Mouse (Mus musculus): ENCODE data around the gene Micu1.

Gene Micu1

DNA sequence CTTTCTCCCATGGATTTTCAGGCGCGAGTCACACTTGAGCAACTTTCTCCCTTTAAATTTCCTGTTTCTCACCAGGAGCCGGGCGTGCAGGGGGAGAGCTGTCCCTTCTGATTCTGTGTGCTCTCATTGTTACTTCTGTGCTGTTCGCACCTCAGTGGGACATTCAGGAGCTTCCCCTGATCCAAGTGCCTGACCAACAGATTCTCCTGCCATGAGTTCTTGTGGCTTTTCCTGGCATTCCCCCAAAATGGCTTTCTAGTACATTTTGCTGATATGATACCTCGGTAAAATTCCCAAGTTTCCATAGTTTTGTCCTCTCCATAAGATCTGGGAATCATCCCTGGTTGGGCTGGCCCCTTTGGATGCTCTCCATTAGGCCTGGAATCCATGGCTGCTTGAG, 25.0 kb downstream of the Micu1 start:
- no peak for DNase-seq

- no peak for DNase-seq
These were observed 27.0 kb downstream of the Micu1 start for GRCm38 (mm10) chr10:59729261-59729660.

DNA sequence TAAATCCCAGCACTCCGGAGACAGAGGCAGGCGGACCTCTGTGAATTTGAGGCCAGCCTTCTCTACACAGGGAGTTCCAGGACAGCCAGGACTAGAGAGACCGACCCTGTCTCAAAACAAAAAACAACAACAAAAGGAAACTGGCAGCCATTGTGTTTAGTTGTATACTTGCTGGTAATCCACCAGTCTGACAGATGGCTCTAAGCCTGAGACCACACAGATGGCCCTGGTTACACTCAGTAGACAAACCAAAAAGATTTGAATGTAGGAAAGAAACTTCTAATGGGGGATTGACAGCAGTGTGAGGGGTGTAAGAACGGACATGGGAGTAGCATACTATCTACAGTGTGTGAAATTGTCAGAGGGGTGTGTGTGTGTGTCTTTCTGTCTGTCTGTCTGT, 27.6 kb downstream of the Micu1 start:
- no peak for DNase-seq

DNA sequence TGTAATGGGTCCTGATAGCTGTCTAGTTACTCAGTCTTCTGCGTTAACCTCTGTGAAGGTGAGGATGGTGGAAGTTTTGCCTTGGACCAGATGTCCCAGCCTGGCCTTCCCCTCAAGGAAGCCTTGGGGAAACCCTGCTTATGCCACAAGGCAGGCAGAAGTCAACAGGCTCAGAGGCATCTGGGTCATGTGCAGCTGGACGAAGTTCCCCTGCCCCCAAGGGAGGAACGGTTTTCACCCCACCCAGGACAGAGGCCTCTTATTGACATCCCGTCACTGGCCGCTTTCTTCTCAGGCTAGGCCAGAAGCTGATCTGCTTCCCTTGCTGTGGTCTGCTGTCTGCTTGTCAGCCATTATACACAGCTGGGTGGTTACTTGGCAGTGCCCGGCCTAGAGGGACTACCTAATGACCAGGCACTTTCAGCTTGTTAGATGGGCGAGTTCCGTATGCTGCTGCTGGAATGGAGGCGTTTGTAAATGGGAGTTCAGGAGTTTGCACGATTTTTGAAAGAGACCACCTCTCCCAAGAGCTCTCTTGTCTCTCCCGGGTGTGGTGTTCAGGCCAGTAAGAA, 33.8 kb downstream of the Micu1 start:
- DNase-seq: no peak

- DNase-seq: no peak
These were observed 39.2 kb downstream of the Micu1 start for GRCm38 (mm10) chr10:59741448-59741847.

- no peak for DNase-seq
These were observed 41.1 kb downstream of the Micu1 start for GRCm38 (mm10) chr10:59743397-59743796.

- no peak for DNase-seq
These were observed 41.7 kb downstream of the Micu1 start for GRCm38 (mm10) chr10:59743969-59744368.

DNA sequence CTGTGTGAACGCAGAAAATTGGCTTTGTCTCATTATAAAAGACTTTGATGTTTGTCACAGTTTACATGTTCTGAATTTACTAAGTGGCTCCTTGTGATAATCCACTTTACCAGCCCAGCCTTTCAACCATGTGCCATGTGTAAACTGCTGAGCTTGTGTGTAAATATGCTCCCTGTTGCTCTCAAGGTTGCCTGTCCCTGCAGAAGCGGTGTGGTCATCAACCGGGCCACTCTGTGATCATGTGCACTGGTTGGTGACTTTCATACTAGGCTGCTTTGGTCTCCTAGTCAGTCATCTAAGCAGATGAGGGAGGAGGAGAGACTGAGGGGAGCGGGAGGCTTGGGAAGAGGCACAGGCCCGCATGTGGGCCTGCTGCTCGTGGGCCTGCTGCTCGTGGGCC, 45.1 kb downstream of the Micu1 start:
- no peak for DNase-seq

DNA sequence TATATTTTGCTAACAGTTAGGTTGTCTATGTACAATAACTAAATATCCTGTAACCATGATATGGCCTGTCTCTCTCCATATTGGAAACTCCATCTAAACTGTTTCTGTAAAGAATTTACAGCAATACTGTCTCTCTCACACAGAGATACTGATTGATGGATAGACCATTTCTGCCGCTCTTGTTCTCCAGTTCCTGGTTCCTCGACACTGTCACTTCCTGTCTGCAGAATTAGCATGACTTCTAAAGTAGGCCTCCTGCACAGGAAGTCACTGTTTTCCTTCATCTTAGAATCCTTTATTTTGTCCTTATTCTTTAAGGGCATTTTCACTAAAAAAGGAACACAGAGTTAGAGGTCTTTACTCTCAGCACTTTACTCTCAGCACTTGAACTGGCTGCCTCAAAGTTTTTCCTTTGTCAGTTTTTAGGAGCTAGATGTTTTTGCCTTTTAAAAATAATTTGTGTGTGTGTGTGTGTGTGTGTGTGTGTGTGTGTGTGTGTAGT, 46.5 kb downstream of the Micu1 start:
- no peak for DNase-seq

GRCm38 (mm10) chr10:59753538-59754069, 51.3 kb downstream of the Micu1 start:
- DNase-seq: no peak

- no peak for DNase-seq
These were observed 51.8 kb downstream of the Micu1 start for GRCm38 (mm10) chr10:59754104-59754503.

DNA sequence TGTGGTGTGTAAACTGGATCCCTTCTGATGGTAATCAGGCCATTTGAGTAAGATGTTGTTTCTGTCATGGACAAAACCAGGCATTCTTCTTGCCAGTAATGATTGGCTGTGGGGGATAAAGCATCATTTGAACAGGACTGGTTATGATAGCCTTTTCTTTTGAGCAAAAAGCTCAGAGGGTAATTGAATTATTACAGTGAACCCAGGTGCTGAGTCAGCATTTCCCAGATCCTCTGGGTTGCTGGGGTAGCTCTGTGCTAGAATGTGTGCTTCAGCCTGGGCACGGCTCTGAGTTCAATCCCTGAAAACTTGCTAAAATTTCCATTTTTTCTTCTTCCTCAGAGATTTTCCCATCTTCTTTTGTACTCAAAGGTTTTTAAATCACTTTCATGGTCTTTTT, 52.6 kb downstream of the Micu1 start:
- DNase-seq: no peak

GRCm38 (mm10) chr10:59755681-59756080, 53.4 kb downstream of the Micu1 start:
- no peak for DNase-seq

GRCm38 (mm10) chr10:59756090-59756489, 53.8 kb downstream of the Micu1 start:
- no peak for DNase-seq

- DNase-seq: no peak
These were observed 54.3 kb downstream of the Micu1 start for GRCm38 (mm10) chr10:59756570-59756969.

DNA sequence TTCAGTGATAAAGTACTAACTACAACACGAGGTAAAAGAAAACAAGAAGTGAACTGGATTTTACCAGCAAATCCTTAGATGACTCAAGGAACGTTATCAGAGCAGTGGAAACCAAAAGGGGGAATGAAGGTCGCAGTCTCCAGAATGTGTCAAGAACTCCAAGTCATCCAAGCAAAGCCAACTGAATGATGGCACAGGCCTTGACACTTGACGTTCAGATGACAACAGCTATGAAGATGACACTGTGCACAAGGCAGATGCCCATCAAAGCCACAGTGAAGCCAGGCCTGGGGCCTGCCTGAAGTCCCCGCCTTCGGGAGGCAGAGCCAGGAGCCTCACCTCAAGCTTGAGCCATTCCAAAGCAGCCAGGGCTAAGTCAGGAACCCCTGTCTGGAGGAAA, 62.5 kb downstream of the Micu1 start:
- DNase-seq: no peak

DNA sequence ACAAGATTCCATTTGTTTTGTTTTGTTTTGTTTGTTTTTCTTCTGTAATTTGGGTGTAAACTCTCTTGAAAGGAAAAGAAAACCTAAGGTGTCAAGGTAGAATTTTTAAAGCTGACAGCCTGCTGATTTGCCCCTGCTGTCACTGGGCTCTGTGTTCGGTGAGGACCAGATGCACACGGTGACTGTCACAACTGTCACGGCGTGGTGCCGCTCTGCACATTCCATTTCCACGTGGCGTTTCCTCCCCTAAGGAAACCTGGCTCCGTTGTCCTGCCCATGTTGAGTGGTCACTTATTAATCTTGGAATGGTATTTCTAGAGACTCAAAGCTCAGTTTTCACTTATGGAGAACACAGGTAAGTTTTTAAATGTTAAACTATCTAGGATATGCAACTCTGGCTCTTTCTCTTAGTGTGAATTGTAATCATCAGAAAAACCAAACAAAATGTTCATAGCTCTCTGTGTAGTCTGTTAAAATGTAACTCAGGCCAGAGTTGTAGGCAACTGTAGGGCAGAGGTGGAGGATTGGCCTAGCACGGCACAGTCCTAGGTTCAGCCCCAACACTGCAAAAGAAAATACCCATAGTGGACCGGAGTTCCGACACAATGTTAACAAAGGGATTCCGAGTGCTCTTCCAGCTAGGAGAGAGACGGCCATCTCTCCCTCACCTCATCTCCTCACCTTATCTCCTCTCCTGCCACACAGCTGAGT, 66.2 kb downstream of the Micu1 start:
- DNase-seq: no peak

- DNase-seq: no peak
These were observed 69.2 kb downstream of the Micu1 start for GRCm38 (mm10) chr10:59771375-59772048.

DNA sequence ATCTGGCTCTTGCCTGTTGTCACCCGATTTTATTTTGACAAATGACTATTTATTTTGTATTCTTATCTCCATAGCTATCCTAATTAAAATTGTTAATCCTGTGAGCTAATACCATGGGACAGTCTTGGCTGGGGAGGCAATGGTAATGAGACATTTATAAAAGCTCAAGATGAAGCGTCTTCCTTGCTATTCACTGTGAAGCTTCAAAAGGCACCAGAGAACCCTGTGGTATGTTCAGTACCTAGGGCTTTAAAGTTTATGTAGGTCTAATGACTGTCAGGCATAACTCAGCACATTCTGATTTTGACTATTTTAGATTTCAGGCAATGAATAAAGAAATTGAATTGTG, 69.7 kb downstream of the Micu1 start:
- no peak for DNase-seq

GRCm38 (mm10) chr10:59773441-59774140, 71.3 kb downstream of the Micu1 start:
- no peak for DNase-seq

GRCm38 (mm10) chr10:59774141-59774534, 71.9 kb downstream of the Micu1 start:
- DNase-seq: no peak

DNA sequence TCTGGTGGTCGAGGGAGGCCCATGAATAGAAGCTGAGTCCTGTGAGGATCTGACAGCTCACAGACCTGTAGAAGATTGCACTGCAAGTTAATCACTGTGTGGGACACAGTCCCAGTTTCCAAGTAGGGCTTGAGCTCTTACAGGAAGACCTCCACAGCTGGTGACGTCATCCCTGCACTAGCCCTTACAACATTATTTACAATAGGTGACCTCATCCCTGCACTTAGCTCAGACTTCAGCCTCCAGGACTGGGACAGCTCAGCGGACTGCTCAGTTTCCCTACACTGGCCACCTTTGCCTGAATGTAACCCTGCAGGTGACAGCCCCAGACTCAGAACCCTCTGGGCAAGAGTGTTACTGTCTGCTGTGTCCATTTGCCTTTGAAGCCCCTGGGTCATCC, 75.0 kb downstream of the Micu1 start:
- peak; percentile 36 for DNase-seq

DNA sequence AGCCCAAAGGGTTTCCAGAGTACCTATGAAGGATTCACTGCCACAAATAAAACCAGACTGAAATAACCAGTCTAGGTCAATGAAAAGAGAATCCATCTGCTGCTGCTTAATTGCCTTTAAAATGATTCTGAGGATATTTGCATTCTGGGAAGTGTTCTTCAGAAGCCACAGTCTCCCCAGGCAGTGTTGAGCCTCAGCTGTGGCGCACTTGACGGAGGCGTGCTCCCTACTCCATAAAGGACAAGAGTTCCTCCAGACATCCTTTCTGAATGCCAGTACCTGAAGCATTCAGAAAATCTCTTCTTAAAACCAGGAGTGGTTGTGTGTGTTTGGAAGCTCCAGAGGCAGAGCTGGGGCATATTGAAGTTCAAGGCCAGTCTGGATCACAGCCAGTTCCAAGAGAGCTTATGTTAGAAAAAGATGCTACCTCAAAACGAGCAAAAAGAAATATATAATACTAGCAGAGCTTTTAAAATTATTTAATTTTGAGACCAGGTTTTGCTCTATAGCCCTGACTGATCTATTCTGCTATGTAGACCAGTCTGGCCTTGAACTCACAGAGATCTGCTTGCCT, 75.9 kb downstream of the Micu1 start:
- DNase-seq: no peak
